Mouse (Mus musculus) neural tube, embryonic 10.5 days (tissue): ENCODE data around the gene Ppfibp2.

Experiments
- DNase-seq: peaks from one replicate; pipeline ENCODE4 v3.0.0-alpha.2; 2017; ENCODE audit warnings: low spot score; ENCODE audit errors: extremely low spot score

Gene Ppfibp2

GRCm38 (mm10) chr7:107610880-107611279 is 15.9 kb downstream of the Ppfibp2 start:
- no peak for DNase-seq

GRCm38 (mm10) chr7:107618028-107618992 is 23.3 kb downstream of the Ppfibp2 start:
- no peak for DNase-seq

- DNase-seq, result no peak
These were observed 24.2 kb downstream of the Ppfibp2 start for GRCm38 (mm10) chr7:107619225-107619624.

GRCm38 (mm10) chr7:107620137-107620536 is 25.1 kb downstream of the Ppfibp2 start:
- DNase-seq, result no peak

- DNase-seq, result no peak
These were observed 29.4 kb downstream of the Ppfibp2 start for GRCm38 (mm10) chr7:107624432-107624831.

GRCm38 (mm10) chr7:107625061-107625460 is 30.1 kb downstream of the Ppfibp2 start, which contains the start of gene 5330417H12Rik:
Gene 5330417H12Rik, minus strand, starts transcription at chr7:107625161.
- DNase-seq, result no peak

GRCm38 (mm10) chr7:107625781-107626180 is 30.8 kb downstream of the Ppfibp2 start:
- DNase-seq, result no peak

- DNase-seq, result no peak
These were observed 33.4 kb downstream of the Ppfibp2 start for GRCm38 (mm10) chr7:107628383-107628782.

- no peak for DNase-seq
These were observed 38.2 kb downstream of the Ppfibp2 start for GRCm38 (mm10) chr7:107633201-107633600.

GRCm38 (mm10) chr7:107637398-107637797 is 42.4 kb downstream of the Ppfibp2 start:
- DNase-seq, result no peak

- DNase-seq, result no peak
These were observed 43.0 kb downstream of the Ppfibp2 start for GRCm38 (mm10) chr7:107638026-107638425.

GRCm38 (mm10) chr7:107642586-107643275 is 47.7 kb downstream of the Ppfibp2 start:
- DNase-seq, result no peak

GRCm38 (mm10) chr7:107644987-107645386 is 50.0 kb downstream of the Ppfibp2 start:
- DNase-seq, result no peak

GRCm38 (mm10) chr7:107648937-107649688 is 54.1 kb downstream of the Ppfibp2 start:
- no peak for DNase-seq

GRCm38 (mm10) chr7:107649990-107650389 is 55.0 kb downstream of the Ppfibp2 start:
- no peak for DNase-seq

- DNase-seq, result no peak
These were observed 56.8 kb downstream of the Ppfibp2 start for GRCm38 (mm10) chr7:107651821-107652220.

- no peak for DNase-seq
These were observed 61.4 kb downstream of the Ppfibp2 start for GRCm38 (mm10) chr7:107656451-107656850.

- DNase-seq, result no peak
These were observed 64.3 kb downstream of the Ppfibp2 start for GRCm38 (mm10) chr7:107659186-107659918.

- DNase-seq, result peak; percentile 82
These were observed 66.3 kb downstream of the Ppfibp2 start for GRCm38 (mm10) chr7:107661189-107661842.

- DNase-seq, result peak; percentile 25
These were observed 66.9 kb downstream of the Ppfibp2 start for GRCm38 (mm10) chr7:107661843-107662281.
